Mouse (Mus musculus): ENCODE results near the gene Chd6.
A peak's percentile ranks its signal among the peaks of the same experiment; 100 is the strongest.

The Chd6 gene

DNA sequence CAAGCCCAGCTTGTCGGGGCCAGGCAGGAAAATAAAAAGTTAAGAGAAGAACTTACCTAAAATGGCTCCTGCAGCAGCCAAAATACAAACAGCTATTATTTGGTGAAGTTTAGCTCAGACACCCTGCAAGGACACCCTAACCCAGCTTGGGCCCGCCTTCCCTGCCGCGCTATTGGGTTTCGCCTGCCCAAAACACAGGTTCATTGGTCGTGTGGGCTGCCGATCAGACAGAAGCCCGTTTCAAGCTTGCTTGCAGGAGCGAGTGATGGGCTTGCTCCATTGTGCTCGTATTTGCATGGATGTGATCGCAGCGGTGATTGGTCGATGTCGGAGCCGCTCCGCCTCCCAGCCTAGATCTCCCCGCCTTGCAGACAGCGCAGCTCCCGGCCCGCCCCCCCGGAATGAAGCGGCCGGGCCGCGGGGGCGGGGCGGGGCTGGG is at the start of gene Chd6:
Gene Chd6, minus strand, starts transcription at position 143 of the 439 bp plus-strand sequence.
- DNase-seq: peak; percentile 96 to 97

DNA sequence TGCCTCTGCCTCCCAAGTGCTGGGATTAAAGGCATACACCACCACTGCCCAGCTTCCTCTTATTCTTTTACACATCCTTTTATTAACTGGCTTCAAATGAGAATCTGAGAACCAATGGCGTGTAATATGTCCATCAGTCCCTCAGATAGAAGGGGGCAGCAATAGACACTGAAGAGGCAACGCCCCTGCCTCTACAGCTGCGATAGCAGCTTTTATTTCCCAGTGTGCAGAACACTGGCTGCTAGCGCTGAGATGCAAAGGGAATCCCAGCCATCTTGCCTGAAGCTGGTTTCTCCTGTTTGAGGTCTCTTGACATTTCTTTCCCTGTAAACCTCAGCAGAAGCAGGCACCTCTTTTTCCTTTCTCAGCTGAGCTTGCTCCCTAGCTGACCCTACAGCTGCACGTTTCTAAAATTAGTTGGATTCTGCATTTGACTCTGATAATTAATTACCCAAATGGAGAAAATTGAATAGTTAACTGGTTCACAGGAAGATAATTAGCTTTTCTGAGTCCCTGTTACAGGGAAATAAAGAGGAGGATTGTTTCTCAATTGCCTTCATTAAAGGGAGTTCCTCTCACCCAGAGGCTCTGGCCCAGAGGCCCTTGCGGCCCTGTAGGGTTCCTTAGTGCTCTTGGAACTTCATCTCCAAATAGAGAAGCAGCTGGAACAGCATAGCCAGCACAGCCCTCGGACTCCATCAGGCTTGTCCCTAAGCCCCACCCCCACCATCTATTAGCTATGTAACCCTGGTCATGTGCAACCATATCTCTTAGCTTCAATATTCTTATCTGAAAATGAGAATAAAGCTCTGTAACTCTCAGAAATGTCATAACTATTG is 41.3 kb upstream of the Chd6 start:
- DNase-seq: no peak

DNA sequence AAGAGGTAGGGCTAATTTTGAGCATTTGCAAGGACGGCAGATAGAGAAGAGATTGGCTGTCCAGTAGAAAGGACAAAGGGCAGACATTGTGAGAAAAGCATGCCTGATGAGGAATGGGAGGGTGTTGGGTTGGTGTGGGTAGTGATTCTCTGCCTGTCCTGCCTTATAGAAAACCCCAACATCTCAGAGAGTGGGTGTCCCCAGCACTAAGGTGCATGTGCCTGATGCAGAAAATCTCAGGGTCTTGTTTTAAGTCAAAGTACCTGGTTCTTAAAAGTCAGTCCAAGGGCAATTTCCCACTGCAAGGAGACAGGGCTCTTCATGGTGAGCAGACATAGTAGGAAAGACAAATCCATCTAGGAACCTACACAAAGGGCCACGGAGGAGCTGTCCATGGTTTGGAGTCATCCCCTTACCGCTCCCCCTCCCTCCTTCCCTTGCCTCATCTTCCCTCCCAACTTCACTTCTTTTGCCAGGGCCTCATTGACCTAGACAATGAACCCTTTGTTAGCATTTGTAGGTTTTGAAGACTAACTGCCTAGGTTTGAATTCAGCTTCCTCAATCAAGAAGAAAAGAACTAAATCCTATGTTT is 39.6 kb upstream of the Chd6 start:
- no peak for DNase-seq

DNA sequence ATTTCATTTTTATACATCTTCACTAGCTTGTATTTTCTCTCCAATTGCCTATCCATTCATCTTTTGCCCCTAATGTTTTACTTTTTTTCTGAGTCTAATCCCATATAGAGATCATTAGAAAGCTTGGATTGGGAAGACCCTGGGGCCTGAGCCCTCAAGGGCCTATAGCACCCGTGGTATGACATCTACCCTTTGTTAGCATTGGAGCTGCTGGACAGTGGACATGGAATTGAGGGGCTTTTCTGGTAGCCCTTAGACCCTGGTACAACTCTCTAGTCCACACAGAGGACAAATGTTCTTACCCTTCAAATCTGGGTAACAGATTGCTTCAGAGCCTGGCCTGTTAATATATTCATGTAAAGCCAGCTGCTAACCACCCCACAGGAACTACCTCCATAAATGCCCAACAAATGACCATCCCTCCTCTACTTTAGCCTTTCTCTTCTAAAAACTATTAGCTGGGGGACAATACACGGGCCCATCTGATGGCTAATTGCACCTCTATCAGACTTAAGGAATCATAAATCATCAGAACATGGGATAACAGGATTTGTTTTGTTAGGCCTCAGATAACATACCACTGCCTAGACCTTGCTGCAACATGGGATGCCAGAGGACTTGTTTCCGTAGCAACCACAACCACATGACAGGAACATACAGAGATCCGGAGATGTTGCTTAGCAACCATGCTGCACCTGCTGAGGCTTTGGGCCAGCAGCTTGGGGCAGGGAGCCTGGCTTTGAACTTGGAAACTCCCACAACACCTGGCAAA is 39.0 kb upstream of the Chd6 start:
- DNase-seq: no peak

DNA sequence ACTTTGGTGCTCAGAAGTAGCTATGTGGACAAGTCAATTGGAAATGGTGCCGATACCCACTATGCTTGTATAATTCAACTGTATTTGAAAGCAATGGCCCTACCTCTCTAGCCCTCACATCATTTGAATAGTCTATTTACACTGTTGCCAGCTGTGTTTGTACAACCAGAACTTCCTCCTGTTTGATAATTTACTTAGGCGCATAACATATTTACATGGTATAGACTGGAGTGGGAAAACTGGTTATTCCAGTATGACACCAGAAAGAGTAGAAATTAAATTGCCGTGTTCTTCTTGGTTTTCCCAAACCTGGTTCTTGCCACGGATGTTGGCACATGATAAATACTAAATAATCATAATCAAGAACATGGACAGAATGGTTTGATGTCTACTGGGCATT is 35.9 kb upstream of the Chd6 start:
- DNase-seq: no peak

DNA sequence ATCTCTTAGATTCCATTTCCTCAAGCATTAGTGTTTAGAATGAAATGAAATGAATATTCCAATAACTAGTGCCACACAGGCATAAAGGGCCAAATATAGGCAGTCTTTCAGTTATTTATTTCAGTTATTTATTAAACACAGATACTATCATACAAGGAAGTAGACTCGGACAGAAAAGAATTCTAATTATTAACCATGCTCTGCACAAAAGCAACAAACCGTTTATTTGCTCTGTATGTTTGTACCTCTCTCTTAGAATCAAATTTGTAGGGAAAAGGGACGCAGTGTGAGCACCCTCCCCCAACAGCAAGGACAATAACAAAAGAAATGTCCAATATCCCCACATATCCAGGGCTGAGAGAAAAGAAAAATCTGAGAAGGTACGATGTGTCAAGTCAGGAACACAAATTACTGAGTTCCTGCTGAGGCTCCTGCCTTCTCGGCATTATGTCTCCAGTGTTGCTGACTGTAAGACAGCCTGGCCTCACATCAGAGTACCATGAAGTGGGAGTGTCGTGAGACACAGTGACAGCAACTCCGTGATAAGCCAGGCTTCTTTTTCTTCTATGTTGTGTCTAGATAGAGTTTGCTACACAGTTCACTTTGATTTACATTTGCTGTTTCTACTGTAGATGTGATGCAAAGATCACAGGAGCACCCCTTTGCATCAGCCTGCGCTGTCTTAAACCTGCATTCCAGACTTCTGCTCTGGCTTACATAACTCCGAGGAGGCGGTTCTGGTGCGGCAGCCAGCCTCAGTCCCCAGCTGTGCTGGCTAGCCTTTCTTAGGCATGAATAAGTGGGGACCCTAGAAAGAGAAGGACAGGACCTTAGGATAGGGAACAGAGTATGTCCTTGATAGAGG is 30.0 kb upstream of the Chd6 start:
- no peak for DNase-seq

DNA sequence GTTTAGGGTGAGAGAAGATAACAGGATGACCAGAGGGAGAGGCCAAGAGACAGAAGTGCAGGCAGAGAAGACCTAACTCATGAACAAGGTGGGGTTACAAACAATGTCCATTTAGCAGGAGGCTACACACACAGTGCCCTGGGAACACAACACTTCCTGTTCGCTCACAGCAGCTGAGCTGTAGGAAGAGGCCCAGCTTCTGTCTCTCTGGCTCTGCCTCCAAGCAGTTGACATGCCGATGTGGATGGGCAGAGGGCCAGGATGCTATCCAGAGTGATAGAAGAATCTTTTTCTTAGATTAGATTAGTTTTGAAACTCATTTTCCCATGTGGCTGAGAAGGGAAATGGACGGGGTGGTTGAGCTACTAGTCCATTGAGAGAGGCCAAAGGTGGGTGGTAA is 28.1 kb upstream of the Chd6 start:
- no peak for DNase-seq

DNA sequence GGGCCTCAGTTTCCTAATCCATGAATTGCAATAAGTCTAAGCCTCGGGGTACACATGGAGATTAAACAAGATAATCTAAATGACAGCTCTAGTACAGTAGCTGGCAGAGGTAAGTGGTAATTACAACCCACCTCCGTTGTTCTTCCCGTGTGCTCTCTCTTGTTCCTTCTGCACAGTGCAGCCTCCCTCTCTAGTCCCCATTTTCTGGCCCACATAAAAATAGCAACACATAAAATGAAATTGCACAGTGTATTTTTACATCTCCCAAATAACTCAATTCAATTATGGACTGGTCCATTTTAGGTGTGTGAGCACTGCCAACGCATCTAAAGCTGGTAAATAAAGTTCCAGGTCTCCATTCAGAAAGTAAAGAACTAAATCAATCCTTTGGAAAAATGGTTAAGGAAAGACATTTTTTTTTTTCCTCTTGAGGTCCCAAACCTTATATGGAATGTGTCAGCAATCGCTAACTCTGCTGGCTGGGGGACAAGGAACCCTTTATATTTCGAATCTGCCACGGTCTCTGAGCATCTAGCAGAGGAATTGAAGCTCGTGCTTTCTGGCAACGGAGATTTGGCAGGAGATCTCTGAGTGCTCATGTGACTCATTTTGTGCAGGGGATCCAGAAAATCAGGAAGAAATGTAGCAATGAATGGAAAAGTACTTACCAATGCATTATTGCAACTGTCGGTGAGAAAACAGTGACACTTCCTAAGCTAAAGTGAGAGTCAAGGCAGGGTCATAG is 19.7 kb upstream of the Chd6 start:
- DNase-seq: no peak

DNA sequence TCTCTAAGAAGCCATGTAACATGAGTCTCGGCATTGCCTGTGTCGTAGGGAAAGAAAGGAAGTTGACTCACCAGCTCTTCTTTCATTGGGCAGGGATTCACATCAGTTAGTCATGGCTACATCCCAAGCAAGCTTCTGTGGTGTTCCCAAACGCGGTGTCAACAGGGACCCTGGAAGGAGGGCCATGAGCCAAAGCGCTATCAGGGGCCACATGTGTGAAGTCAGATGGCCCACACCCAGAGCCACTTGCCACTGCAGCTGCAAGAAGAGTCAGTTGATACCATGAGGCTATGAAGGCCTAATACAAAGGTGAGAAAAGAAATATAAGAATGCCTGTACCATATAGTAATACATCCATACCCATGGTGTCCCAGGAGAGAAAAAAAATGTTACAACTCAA is 3.1 kb upstream of the Chd6 start:
- no peak for DNase-seq

DNA sequence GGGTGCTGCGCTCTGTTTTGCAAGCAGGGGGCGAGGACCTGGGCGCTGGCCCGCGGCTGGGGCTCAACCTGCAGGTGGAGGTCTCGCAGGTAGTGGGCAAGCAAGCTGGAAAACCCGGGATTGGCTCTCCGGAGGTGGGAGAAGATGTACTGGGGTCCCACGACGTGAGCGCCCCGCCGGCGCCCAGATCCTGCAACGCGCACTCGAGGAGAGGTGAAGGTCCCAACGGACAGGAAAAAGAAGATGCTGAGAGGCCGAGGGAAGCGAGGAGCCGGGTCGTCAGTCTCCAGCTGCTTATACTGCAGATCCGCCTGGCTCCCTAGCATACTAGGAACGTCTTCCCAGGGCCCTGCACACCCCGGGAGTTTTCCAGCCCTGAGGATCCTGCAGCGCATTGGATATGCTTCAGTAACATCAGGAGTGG is 535 bp upstream of the Chd6 start:
- DNase-seq: no peak

DNA sequence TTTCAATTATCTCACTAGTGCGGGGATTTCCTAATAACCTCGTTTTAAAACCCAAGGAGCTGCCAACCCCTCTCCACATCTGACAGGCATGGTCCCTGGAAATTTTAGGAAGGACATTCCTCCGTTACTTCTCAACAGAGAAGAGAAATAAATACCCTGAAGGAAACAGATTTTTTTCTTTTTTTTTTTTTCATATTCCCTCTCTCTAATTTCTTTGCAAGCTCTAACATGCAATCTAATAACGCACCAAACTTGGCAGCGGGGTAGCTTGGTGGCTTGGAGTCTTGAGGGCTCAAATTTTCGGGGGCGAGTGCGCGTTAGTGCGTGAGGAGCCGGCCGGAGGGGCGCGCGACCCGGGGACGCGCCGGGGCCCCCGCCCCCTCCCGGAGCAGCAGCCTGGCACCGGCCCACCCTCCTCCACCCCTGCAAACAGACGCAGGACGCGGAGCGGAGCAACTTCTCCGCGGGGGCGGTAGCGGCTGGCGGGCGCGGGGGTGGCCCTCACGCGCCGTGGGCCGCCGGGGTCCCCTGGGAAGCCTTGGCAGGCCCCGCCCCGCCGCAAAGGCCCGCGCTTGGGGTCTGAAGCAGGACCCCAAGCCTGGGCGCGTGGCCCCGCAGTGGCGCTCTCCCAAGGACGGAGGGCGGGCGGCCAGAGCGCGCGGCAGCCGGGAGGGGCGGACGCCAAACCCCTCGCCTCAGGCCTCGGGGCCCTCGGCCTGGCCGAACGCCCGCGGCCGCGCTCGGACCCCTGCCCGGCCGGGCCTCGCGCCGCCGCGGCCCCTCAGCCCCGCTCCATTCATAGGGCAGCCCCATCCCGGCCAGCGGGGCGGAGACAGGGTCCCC is 569 bp downstream of the Chd6 start:
- peak; percentile 69 to 74 for DNase-seq

DNA sequence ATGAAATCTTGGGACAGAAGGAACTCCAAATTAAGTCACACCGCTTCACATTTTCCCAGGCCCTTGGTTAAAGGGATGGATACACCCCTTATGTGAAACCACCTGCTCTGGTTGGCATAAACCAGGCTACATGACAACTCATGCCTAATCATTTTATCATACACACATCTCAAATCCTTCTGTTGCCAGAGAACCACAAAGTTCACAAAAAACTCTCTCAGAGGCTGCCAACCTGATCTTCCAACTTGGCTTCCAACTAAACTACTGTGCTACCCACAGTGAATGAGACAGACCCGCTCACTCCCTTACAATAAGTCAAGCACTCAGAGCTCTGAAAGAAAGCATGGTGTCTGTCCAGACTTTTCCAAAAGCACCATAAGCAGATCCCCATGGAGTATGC is 1.6 kb downstream of the Chd6 start:
- no peak for DNase-seq

DNA sequence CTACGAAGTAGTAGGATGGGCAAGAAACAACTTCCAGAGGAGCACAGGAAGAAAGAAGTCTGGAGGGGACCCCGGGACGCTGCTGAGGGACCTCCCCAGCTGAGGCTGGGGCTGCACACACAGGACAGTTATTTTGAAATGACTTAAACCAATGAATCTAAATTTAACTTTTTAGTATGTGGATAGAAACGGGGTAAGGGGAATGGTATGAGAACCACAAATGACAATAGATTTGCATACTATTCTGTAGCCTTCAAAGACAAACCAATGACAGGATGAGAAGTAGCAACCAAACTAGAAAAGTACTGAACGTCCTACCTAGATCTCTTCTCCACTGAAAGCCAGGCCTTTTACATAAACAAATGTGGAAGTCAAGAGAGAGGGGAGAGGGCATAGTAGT is 5.1 kb downstream of the Chd6 start:
- no peak for DNase-seq

DNA sequence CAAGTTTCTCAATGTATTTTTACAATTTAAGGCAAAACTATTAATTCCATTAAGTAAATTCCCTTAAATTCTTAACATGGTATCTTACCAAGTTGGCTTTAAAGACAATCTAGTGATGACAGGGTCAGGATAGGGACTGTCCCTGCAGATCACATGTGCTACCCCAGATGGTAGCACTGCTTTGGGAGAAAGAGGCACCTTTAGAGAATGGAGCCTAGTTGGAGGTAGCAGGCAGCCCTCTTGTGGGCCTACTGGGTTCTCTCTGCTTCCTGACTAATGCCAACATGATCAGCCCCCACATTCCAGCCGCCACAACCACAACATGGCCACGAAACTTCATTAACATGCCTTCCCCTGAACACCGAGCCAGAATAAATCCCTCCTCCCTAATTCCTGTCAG is 6.8 kb downstream of the Chd6 start:
- no peak for DNase-seq

DNA sequence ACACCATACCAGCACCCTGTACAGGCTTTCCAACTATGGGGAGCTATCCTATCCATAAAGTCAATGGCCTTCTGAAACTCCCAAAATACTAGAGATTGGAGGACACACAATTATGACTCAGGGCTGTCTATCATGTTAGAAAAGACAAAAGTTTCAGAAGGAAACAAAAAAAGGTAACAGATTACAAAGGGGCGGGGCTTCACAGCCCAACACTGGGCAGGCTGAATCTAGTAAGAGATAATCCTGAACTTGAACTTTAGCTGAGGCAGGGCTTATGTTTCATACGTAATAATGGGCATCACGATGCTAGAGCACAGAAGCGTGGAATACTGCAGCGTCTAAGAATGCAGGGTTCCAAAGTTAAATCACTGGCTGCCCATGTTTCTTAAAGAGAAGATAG is 11.1 kb downstream of the Chd6 start:
- no peak for DNase-seq

DNA sequence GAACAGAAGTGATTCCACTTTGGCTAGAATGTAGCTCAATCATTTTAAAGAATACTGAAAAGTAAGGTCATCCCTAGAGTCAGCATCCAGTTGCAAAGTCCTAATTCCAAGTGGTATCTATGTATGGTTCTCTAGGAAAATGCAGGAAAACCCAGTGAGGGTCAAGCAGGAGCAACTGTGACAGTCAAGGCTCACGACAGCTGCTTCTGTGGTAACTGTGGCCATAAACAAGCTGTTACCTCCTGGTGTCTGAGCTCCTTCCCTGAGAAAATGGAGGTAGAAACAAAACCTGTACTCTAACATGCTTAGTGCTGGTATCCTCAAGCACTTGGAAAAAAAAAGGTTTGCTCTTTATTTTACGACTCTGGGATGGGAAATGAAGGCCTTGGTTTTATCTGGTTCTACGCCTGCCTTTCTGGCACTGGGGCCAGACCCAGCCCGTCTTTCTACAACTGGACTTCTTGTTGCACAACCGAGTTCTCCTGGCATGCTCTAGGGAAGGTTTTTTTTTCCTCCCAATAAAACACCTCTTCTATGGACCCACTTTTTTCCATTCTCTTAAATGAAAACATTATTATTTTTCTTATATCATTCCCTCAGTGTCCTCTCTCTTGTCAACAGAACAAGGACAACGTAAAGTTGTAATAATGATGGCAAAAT is 18.0 kb downstream of the Chd6 start:
- no peak for DNase-seq

DNA sequence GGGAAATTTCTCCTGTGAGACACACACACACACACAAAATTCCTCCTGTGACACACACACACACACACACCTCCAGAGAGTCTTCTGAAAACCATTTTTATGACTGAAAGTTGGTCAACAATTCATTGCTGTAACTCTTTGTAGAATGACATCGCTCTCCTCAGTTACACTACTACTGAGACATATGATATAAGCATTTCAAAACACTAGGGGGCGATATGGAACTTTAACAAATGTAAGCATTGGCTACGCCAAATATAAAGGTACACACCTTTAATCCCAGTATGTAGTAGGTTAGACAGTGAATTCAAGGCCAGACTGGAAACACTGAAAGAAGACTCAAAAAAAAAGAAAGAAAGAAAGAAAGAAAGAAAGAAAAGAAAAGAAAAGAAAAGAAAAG is 18.7 kb downstream of the Chd6 start:
- peak in 1 of 2 experiments; percentile 22 for DNase-seq

DNA sequence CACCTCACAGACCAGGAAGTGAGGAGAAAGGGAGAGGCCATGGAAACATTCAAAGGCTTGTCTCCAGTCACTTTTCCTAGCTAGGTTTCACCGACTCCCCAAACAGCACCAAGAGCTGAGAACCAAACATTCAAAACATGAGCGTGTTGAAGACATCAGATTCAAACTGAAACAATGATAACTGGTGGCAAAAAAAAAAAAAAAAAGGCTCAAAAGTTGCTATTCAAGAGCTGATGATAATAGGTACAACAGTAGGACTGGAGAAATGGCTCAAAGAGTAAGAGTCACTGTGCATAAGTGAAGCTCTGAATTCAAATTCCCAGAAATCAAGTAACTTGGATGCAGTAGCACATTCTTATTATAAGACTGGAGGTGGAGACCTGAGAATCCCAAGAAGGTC is 30.3 kb downstream of the Chd6 start:
- no peak for DNase-seq

DNA sequence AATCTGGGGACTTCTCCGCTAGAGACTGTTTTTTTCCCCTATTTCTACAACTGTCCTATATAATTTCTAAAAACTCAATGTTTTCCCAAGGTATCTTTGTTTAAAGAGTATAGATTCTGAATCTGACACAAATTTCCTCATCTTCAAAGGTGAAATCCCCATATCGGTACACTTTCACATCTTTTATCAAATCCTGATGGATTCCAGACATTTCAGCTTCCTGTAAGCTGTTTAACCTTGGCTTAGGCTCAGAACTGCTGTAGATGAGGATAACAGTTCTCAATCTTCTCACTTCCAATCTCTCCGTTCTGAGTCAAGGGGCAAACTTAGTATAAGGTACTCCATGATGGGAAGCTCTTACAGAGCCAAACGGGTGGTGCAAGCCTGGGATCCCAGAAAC is 32.6 kb downstream of the Chd6 start:
- no peak for DNase-seq

DNA sequence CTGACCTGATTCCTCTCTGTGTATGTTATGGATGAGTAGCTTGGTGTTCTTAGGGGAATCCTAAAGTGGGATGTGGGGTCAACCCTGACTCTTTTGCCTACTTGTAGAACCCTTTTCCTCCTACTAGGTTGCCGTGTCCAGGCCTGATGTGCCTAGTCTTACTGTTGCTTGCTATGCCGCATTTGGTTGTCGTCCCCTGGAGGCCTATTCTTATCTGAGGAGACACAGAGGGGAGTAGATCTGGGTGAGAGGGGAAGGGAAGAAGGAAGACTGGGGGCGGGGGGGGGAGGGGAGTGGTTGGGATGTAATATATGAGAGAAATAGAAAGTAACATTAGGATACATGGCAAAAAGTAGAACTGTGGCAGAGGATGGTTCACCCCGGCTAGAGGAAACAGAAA is 33.3 kb downstream of the Chd6 start:
- DNase-seq: no peak

All from B cell, adult 2 months (primary cell).